Mouse (Mus musculus) embryonic facial prominence, embryonic 11.5 days (tissue): Measurements from ENCODE around the gene Prex1. TPM values are rescaled to one million over a fixed set of nuclear protein-coding genes. Genes with fewer than 3 reads are reported as not detected.

Experiments used
- ATAC-seq: fragments of 200-750 bp; cut with Nextera tagmentation; replicated peaks from 2 replicates; pipeline ENCODE4 v1.8.0; 2017; ENCODE audit warnings: low read depth; ENCODE audit not compliant: insufficient number of reproducible peaks, low FRiP score, low TSS enrichment
- DNase-seq: peaks from one replicate; pipeline ENCODE4 v3.0.0-alpha.2; 2015; ENCODE audit warnings: low spot score
- H3K27ac ChIP-seq: fragments of 300-500 bp; sonication (generic); replicated peaks from 2 replicates; pipeline ENCODE4 v1.5.1; 2014; ENCODE audit warnings: mild to moderate bottlenecking, low read depth, low read length, control low read depth
- H3K27me3 ChIP-seq: fragments of 300-500 bp; sonication (generic); 2 replicates; pipeline ENCODE4 v1.6.1; 2014; ENCODE audit warnings: mild to moderate bottlenecking, low read length, moderate library complexity, mixed read lengths; ENCODE audit not compliant: control insufficient read depth, insufficient read depth
- H3K36me3 ChIP-seq: fragments of 300-500 bp; sonication (generic); replicated peaks from 2 replicates; pipeline ENCODE4 v1.6.1; 2014; ENCODE audit warnings: low read depth, mild to moderate bottlenecking, low read length, moderate library complexity, mixed read lengths; ENCODE audit not compliant: control insufficient read depth, insufficient read depth
- H3K4me1 ChIP-seq: fragments of 300-500 bp; sonication (generic); 2 replicates; pipeline ENCODE4 v1.6.1; 2014; ENCODE audit warnings: low read length, mixed read lengths; ENCODE audit not compliant: control insufficient read depth, insufficient read depth
- H3K4me2 ChIP-seq: fragments of 300-500 bp; sonication (generic); 2 replicates; pipeline ENCODE4 v1.6.1; 2014; ENCODE audit warnings: low read depth, mild to moderate bottlenecking, control low read depth, low read length, moderate library complexity
- H3K4me3 ChIP-seq: fragments of 300-500 bp; sonication (generic); 2 replicates; pipeline ENCODE4 v1.5.1; 2014; ENCODE audit warnings: low read depth, low read length, control low read depth
- H3K9ac ChIP-seq: fragments of 300-500 bp; sonication (generic); replicated peaks from 2 replicates; pipeline ENCODE4 v1.6.1; 2014; ENCODE audit warnings: mild to moderate bottlenecking, control low read depth, low read length
- H3K9me3 ChIP-seq: fragments of 300-500 bp; sonication (generic); replicated peaks from 2 replicates; pipeline ENCODE4 v1.6.1; 2016; ENCODE audit warnings: mild to moderate bottlenecking, low read length, inconsistent platforms, mixed read lengths; ENCODE audit not compliant: control insufficient read depth
- WGBS: fragments of 180-500 bp; shearing (Covaris S2); extraction: QIAGEN DNeasy Blood & Tissue Kit; methylation state at CpG from one replicate; pipeline ENCODE4 v1.1.7; 2014; 5-methylcytosine and 5-hydroxymethylcytosine counted together
- polyA plus RNA-seq: library from polyadenylated mRNA; unstranded; fragments of >200 nt; fragmentation: Nextera tagmentation; extraction: Ambion mirVana; gene quantifications from 2 replicates; pipeline ENCODE4 v1.2.1, GENCODE M21; 2014

Gene Prex1
- polyA plus RNA-seq, 1 experiment from 2014 or later, result 15.5 TPM

DNA sequence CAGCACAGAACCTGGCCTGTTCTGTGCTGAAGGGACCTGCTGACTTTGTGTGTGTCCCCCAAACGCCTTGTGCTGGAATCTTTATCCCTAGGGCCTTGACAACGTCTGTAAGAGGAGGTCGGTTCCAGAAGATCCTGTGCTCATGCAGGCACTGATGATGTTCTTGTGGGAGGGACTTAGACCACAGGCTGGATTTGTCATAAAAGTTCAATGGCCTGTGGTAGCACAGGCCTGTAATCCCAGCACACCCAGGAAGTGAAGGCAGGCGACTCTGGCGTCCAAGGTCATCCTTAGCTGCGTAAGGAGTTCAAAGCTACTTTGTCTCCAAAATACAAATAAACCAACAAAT, 16.9 kb upstream of the Prex1 start:
- WGBS, result 61% methylated on average over 6 of the region's 6 CpGs
- no peak for ATAC-seq
- H3K9ac ChIP-seq, result no peak overlapping the region

DNA sequence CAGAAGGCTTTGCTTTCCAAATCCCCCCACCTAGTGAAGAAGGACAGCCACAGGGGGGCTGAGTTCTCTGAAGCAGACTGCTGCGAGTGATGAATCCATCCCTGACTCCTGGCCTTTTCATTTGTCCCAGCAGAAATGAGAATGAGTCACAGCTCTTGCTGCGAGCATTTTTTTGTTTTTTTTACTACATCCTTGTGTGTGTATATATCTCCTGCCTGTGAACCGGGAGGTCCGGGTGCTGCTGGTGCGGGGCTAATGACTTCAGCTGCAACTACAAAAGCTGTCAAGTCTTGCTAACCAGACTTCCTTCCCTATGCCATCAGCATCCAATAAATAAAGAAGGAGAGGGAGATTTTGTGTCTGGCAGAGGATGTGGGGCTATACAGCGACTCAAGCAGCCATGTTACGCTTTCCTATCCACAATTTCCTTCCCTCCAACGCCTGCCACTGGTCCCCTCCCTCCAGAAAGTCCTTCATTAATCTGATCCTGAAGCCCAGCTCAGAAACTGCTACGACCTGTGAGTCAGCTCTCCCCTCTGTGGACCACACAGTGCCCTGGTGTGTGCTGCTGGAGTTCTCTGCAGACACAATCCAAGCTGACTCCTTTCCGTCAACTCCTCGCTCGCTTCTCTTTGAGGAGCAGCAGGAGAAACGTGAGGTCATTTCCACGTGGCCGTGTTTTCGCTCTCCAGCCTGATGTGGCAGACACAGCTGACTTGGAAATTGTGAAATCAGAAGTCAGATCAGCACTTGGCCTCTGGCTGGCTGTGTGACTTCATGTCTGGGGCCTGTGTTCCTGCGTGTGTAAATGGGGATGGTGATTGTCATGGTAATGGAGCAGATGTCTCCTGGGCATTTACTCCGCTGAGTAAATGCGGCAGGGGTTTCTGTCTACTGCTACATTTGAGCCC, 16.3 kb upstream of the Prex1 start:
- H3K9me3 ChIP-seq, result no peaks in the 10 kb centered on the region
- no peak overlapping the region for H3K4me3 ChIP-seq
- peak overlapping the region; percentile 25; the same call in 1 of the 2 replicates for H3K9ac ChIP-seq
- no peak overlapping the region; the same call in 1 of the 2 replicates for H3K4me2 ChIP-seq
- H3K36me3 ChIP-seq, result no peaks in the 10 kb centered on the region
- 38% methylated on average over 19 of the region's 19 CpGs for WGBS
- peak overlapping the region; percentile 59; the same call in 1 of the 2 replicates for H3K27ac ChIP-seq
- H3K27me3 ChIP-seq, result no peaks in the 10 kb centered on the region
- ATAC-seq (0 out of 2 replicates have a peak, but pooled peaks have one; percentile 40), DNase-seq (peak; percentile 50)
- H3K4me1 ChIP-seq, result peaks cover 3% of the 10 kb centered on the region; the same call in 1 of the 2 replicates

More for the DNA sequence above, 16.9 kb upstream of the Prex1 start:
- Histone ChIP-seq H3K4me2 (no peak overlapping the region), H3K4me1 (peaks cover 3% of the 10 kb centered on the region; the same call in 1 of the 2 replicates), H3K27ac (0 out of 2 replicates have a peak overlapping the region, but pooled peaks have one; percentile 59), H3K4me3 (no peak overlapping the region), H3K9me3 (no peaks in the 10 kb centered on the region), H3K36me3 (no peaks in the 10 kb centered on the region), H3K27me3 (no peaks in the 10 kb centered on the region)
- no peak for DNase-seq

DNA sequence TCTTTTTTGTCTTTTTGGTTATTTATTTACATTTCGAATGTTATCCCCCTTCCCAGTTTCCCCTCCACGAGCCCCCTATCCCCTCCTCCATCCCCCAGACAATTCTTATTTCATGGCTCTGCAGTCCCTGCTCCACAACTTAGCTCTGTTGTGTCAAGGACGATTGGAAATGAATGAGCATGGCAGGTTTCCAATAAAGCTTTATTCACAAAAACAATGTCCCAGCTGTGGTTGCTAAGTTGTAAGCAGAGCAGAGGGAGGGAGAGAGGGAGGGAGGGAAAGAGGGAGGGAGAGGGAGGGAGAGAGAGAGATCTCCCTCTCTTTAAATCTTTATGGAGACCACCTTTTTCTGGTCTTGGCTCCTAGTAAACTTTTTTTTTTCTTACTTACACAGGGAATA, 15.4 kb upstream of the Prex1 start:
- no peaks in the 10 kb centered on the region for H3K36me3 ChIP-seq
- H3K4me3 ChIP-seq, result no peak overlapping the region
- DNase-seq, result no peak
- no peaks in the 10 kb centered on the region for H3K27me3 ChIP-seq
- WGBS, result 60% methylated on average over 3 of the region's 3 CpGs
- no peak overlapping the region for H3K9ac ChIP-seq
- no peak for ATAC-seq
- H3K4me2 ChIP-seq, result no peak overlapping the region
- no peaks in the 10 kb centered on the region for H3K9me3 ChIP-seq
- H3K4me1 ChIP-seq, result peaks cover 3% of the 10 kb centered on the region; the same call in 1 of the 2 replicates
- H3K27ac ChIP-seq, result no peak overlapping the region

DNA sequence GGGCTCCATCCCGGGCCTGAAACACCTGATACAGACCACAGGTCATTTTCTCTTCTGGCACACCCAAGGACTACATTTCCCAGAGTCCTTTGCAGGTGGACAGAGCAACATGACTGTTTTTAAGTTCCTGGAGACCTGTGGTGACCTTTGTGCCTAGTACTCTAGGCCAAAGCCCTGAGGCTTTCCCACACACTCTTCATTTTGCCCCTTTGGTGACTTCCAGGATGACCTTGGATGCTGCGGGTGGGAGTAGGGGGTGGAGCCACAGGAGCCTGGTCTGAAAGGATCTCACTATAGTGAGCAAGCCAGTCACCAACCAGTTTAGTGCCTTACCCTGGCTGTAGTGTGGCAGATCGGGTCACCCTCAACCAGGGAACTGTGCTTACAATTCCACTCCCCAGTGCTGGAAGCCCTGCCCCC, 14.6 kb upstream of the Prex1 start:
- H3K36me3 ChIP-seq, result no peaks in the 10 kb centered on the region
- DNase-seq, result peak; percentile 32
- H3K4me3 ChIP-seq, result no peak overlapping the region
- no peaks in the 10 kb centered on the region for H3K9me3 ChIP-seq
- H3K4me1 ChIP-seq, result peaks cover 3% of the 10 kb centered on the region; the same call in 1 of the 2 replicates
- H3K4me2 ChIP-seq, result no peak overlapping the region
- no peak; the same call in 1 of the 2 replicates for ATAC-seq
- 27% methylated on average over 3 of the region's 3 CpGs for WGBS
- H3K9ac ChIP-seq, result no peak overlapping the region
- no peaks in the 10 kb centered on the region for H3K27me3 ChIP-seq
- H3K27ac ChIP-seq, result no peak overlapping the region

DNA sequence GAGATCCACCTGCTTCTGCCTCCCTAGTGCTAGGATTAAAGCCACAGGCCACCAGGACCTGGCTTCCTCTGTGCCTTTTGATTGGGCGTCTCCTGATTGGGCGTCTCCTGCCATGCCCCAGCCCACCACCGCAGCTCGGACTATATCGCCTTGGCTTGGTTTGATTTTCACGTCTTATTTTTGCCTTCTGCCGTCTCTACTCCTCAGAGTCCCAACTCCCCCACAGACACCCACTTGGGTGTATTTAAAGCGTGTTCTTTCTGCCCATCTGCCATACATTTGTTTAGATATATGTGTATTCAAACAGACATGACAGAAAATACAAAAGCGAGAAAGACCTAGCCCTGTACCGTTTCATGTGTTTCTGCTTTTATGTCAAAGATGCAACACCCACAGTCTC, 14.2 kb upstream of the Prex1 start:
- Histone ChIP-seq H3K9ac (no peak overlapping the region), H3K27ac (no peak overlapping the region), H3K4me2 (no peak overlapping the region), H3K4me3 (no peak overlapping the region), H3K9me3 (no peaks in the 10 kb centered on the region), H3K4me1 (peaks cover 3% of the 10 kb centered on the region; the same call in 1 of the 2 replicates), H3K27me3 (no peaks in the 10 kb centered on the region), H3K36me3 (no peaks in the 10 kb centered on the region)
- ATAC-seq (no peak), DNase-seq (no peak)
- WGBS, result 86% methylated on average over 10 of the region's 10 CpGs

DNA sequence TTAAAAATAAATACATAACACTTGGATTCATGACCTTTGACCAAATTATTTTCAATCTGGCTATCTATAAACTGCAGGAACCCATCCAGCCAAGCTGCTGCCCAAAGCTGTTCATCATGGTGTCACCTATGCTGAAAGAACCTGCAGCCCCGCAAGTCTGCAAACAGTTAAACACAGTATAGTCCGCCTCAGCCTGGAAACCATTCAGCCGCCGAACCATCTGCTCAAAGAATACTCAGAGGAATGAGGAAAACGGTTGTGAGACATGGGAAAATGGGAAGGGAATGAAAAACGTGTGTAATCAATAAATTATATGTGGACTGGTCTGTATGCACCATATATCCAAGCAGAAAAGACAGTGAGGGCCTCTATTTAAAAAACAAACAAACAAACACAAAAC, 13.3 kb upstream of the Prex1 start:
- DNase-seq (no peak), ATAC-seq (no peak)
- 45% methylated on average over 6 of the region's 6 CpGs for WGBS

DNA sequence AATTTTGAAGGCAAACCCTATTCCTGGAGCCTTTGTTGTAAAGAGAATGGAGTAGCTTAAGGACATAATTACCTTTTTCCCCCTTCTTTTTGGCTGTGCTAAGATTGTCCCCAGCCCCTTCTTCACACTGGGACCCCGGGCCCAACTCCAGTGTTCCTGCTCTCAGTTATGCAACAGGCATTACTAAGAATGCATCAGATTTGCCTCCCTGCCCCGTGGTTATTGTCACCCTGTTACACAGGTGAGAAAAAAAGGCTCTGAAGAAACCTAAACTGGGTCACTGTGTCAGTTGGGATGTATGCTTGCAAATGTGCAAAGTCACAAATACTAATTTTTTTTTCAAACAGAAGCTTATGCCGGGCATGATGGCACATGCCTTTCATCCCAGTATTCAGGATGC, 6.8 kb upstream of the Prex1 start:
- H3K4me2 ChIP-seq, result no peak overlapping the region
- no peaks in the 10 kb centered on the region for H3K27me3 ChIP-seq
- no peaks in the 10 kb centered on the region for H3K36me3 ChIP-seq
- no peak overlapping the region for H3K9ac ChIP-seq
- H3K9me3 ChIP-seq, result no peaks in the 10 kb centered on the region
- no peak overlapping the region for H3K27ac ChIP-seq
- no peak for ATAC-seq
- H3K4me1 ChIP-seq, result no peaks in the 10 kb centered on the region
- H3K4me3 ChIP-seq, result no peak overlapping the region
- no peak for DNase-seq
- 76% methylated on average over 3 of the region's 3 CpGs for WGBS

More for the DNA sequence above, 13.3 kb upstream of the Prex1 start:
- Histone ChIP-seq H3K4me2 (no peak overlapping the region), H3K4me1 (peaks cover 3% of the 10 kb centered on the region; the same call in 1 of the 2 replicates), H3K9ac (no peak overlapping the region), H3K9me3 (no peaks in the 10 kb centered on the region), H3K4me3 (no peak overlapping the region), H3K36me3 (no peaks in the 10 kb centered on the region), H3K27ac (no peak overlapping the region), H3K27me3 (no peaks in the 10 kb centered on the region)

DNA sequence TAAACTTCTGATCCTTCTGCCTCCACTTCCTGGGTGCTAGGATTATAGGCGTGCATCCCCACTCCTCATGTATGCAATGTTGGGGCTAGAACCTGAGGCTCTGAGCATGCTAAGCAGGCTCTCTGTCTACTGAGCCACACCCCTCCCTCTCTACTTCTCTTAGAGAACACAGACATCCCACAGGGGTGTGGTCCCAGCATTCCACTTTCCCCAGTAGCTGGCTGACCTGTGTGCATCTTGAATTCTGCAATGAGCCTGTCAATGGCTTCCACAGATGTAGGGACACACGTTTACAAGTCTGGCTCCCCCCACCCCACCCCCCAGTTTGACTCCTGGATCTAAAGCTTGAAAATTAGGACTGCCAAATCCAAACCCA, 6.3 kb upstream of the Prex1 start:
- Histone ChIP-seq H3K27me3 (no peaks in the 10 kb centered on the region), H3K36me3 (no peaks in the 10 kb centered on the region), H3K4me3 (no peak overlapping the region), H3K27ac (no peak overlapping the region), H3K9ac (no peak overlapping the region), H3K9me3 (no peaks in the 10 kb centered on the region), H3K4me1 (no peaks in the 10 kb centered on the region), H3K4me2 (no peak overlapping the region)
- 68% methylated on average over 2 of the region's 2 CpGs for WGBS
- no peak for ATAC-seq
- DNase-seq, result no peak
